Mouse (Mus musculus) left cerebral cortex, adult 2 months (tissue): Measurements from ENCODE around the gene Hist2h2ab. TPM values are rescaled to one million over a fixed set of nuclear protein-coding genes. Genes with fewer than 3 reads are reported as not detected.
"Not testable (repeated sequence)": the region's sequence is repeated elsewhere in the genome, so short reads cannot be mapped to it uniquely, and the experiment has no call there.

ENCODE experiments used
- DNase-seq, 2 experiments: peaks; one replicate each; pipeline ENCODE4 v3.0.0; 2021 to 2022; ENCODE audit warnings: low spot score in 2 of 2, mixed read lengths in 1 of 2; ENCODE audit errors: extremely low spot score in 1 of 2
- H3K27ac ChIP-seq: fragments of 200-600 bp; 2 replicates; pipeline ENCODE4 v1.8.1; 2022
- H3K4me3 ChIP-seq: fragments of 200-600 bp; 2 replicates; pipeline ENCODE4 v1.8.1; 2022
- CTCF ChIP-seq: fragments of 200-600 bp; IDR thresholded peaks from 2 replicates; pipeline ENCODE4 v1.8.1; 2022; ENCODE audit warnings: antibody characterized with exemption, mild to moderate bottlenecking, moderate library complexity
- intact Hi-C: fragments of 180-260 bp; cut with DNase I; formaldehyde crosslinking; loops from one replicate; pipeline ENCODE4 v1.15.1; 2025
- total RNA-seq, 2 experiments: library from RNA; stranded (reverse); gene quantifications; 2 replicates each; pipeline ENCODE4 v1.2.3; 2021

The Hist2h2ab gene
- total RNA-seq, 2 experiments from 2014 or later: 10.4 to 10.8 TPM

DNA sequence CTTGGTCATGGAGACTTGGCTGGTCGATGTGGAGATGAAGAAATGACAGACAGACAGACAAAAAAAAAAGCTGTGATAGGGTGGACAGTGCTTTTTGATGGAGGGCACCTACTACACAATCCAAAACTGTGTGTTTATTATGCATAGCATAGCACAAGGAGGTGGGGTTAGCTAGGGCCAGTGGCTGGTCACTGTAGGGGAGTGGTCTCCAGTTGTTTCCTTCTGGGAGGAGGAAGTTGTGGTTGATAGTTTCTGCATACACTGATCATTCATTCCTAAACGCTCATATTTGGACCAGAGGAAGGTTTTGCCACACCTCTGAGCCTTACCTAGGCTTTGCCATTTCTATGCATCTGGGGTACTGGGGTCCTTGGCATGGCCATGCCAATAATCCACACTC, 10.7 kb downstream of the Hist2h2ab start:
- intact Hi-C loops: no loop called here
- no peak for TF ChIP-seq CTCF
- H3K27ac ChIP-seq: no peak overlapping the region
- no peak overlapping the region for H3K4me3 ChIP-seq
- DNase-seq: no peak

DNA sequence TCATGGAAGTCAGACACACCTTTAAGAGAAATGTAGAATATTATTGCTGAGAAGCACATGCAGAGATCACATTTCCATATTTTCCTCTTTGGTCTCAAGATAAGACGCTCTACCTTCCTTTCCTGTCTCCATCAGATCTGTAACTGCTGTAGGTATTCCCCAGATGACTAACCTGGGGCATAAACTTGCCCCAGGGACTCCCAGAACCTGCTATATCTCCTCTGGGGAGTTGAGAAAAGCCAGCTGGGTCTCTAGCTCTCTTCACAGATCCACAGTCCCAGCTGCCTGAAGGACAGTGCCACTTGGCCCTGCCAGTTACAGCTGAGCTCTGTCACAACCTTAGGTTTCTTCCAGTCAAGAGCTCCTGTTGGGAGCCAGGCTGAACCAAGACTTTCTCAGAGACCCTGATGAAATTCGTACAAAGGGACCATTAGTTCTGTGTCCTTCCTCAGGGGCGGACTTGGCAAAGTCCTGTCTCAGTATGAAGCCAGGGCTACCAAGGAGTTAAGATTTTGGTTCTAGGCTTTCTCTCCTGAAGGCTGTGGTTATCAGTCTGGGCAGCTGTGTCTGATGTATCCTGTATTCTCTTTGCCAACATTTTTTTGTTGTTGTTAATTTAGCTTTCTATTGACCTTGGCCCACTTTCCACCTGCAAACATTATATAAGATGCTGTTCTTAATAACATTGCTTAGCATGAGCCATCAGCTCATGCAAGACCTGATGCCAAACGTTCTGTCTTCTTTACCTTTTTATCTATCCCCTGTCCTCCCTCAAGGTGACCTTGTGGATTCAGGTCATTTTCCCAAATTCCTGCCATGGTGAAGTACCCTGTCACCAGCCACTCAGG, 11.5 kb downstream of the Hist2h2ab start:
- intact Hi-C loops: no loop called here
- no peak overlapping the region for H3K4me3 ChIP-seq
- no peak overlapping the region for H3K27ac ChIP-seq
- DNase-seq: no peak
- TF ChIP-seq CTCF: no peak

DNA sequence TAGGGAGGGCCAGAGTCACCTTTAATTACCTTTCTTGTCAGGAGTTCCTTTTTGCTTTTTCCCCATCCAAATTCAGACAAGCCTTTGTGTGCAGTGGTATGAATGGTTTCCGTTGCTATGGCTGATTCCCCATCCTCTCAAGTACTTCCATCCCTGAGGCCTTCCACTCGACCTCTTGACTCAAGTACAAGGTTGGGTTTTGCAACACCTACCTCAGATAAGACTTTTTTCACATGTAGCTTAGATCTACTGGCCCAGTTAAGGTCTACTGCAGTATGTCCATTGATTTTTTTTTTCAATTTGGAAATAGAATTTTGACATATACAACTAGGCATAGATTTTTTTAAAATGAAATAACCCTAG, 12.1 kb downstream of the Hist2h2ab start:
- TF ChIP-seq CTCF: no peak
- intact Hi-C loops: no loop called here

DNA sequence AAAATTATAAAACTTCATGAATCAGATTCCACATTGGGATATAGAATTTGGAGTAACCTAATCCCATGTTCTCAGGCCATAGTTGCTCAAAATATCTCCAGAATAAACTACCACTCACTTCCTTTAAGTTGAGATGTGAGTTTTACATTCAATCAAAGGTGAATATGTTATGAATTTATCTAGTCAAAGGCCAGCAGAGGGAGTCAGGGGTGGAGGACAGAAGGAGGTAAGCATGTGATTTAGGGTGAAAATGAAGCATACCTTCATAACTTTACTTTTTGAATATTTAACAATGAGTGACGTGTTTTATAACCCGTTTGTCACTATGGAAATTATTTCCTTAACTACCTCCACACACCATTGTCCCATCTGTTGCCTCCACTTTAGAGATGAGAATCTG, 15.2 kb downstream of the Hist2h2ab start:
- intact Hi-C loops: no loop called here
- no peak for DNase-seq
- no peak overlapping the region for H3K4me3 ChIP-seq
- no peak overlapping the region for H3K27ac ChIP-seq
- no peak; the same call in 1 of the 2 replicates for TF ChIP-seq CTCF

More for the DNA sequence above, 12.1 kb downstream of the Hist2h2ab start:
- Histone ChIP-seq H3K4me3 (no peak overlapping the region), H3K27ac (no peak overlapping the region)
- DNase-seq: no peak

DNA sequence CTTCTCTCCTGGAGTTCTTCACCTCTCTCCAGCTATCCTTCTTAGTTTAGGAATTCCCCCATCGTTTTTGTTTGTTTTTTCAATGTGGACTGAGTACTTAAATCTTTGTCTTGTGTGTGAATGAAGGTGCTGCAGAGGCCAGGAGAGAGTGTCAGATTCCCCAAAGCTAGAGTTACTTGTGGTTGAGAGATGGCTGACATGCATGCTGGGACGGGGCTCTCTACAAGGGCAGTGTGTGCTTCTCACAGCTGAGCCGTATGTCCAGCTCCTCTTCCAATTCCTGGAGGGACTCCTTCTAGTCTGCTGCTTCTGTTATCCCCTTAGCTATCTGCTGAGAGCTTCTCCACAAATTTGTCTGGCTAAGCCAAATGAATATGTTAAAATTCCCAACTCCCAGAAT, 16.2 kb downstream of the Hist2h2ab start:
- H3K27ac ChIP-seq: no peak overlapping the region
- intact Hi-C loops: loop anchor here (2.0 kb wide), 1 partner anchor 13 kb away; no protein-coding TSS in a partner anchor
- no peak for DNase-seq

DNA sequence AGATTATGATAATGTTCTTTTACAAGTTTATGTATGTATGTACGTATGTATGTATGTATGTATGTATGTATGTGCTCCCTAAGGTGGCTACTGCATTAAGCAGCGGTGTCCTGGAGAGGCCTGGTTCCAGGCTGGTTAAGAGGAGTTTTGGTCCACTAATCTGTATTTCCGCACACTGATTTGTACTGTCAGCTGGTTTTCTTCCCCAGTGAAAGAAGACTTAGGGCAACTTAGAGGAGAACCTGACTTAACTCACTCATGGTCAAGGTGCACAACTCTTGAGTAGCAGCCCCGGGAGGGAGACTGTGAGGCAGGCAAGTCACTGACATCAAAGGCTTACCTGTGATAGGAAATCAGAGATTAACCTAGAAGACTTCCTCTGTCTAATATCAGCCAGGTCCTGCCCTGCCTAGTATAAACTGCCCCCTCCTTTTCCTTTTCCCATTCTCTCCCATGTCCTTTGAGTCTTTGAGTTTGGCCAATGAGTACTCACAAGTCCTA, 17.2 kb downstream of the Hist2h2ab start:
- TF ChIP-seq CTCF: no peak
- DNase-seq: no peak
- Histone ChIP-seq H3K4me3 (no peak overlapping the region), H3K27ac (no peak overlapping the region)
- intact Hi-C loops: loop anchor here (2.0 kb wide), 1 partner anchor 14 kb away; no protein-coding TSS in a partner anchor

More for the DNA sequence above, 16.2 kb downstream of the Hist2h2ab start:
- no peak overlapping the region for H3K4me3 ChIP-seq
- TF ChIP-seq CTCF: no peak

DNA sequence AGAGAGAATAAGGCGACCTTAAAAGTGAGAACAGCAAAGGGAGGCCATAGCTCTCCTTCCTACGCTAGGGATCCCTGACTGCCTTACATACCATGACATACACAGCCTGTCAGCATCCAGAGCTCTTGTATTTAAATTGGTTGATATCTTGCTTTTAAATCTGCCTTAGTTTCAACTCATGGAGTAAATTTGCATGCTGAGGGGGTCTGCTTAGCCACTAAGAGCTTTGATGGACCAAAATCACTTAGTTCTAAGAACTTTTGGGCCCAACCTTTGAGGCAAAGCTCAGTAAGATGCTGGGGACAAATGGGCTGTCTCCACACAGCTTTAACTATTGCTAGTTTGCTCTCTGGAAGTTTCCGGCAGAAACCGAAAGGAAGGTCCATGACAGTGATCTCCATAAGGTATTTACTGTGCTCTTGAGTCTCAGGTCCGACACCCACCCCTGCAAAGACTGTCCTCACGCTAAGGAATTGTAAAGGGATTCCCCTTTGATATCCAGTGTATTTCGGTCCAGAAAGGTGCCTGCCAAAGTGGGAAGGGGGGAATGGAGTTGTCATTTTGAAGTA, 17.8 kb downstream of the Hist2h2ab start:
- DNase-seq: no peak
- no peak overlapping the region for H3K4me3 ChIP-seq
- no peak for TF ChIP-seq CTCF
- H3K27ac ChIP-seq: no peak overlapping the region
- intact Hi-C loops: loop anchor here (2.0 kb wide), 1 partner anchor 15 kb away; no protein-coding TSS in a partner anchor

DNA sequence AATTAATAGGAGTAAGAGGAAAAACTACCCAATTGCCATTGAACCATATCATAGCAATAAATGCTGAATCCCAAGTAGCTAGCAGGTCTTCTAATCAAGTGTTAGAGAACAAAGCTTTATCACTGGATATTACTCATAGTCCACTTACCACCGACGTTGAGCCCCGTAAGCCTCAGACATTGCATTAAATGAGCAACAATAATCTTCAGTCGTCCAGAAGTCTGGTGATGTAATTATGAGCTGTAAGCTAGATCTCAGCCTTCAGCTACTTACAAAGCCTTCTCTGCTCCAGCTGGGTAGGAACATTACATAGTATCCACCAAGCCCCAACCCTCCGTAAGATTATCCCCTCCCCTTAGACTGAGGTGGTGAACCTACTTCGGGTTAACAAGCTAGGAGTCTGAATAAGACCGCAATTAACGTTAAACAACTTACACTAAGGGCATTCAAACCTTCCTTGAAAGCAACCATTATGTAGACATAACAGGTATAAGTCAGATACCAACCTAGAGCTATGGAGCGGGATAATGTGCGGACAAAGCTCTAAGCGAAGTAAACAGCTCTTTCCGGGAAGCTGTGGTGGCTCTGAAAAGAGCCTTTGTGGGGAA, 18.3 kb downstream of the Hist2h2ab start:
- Histone ChIP-seq H3K27ac (no peak overlapping the region), H3K4me3 (no peak overlapping the region)
- DNase-seq: no peak
- TF ChIP-seq CTCF: no peak
- intact Hi-C loops: loop anchor here (2.0 kb wide), 1 partner anchor 15 kb away; no protein-coding TSS in a partner anchor

DNA sequence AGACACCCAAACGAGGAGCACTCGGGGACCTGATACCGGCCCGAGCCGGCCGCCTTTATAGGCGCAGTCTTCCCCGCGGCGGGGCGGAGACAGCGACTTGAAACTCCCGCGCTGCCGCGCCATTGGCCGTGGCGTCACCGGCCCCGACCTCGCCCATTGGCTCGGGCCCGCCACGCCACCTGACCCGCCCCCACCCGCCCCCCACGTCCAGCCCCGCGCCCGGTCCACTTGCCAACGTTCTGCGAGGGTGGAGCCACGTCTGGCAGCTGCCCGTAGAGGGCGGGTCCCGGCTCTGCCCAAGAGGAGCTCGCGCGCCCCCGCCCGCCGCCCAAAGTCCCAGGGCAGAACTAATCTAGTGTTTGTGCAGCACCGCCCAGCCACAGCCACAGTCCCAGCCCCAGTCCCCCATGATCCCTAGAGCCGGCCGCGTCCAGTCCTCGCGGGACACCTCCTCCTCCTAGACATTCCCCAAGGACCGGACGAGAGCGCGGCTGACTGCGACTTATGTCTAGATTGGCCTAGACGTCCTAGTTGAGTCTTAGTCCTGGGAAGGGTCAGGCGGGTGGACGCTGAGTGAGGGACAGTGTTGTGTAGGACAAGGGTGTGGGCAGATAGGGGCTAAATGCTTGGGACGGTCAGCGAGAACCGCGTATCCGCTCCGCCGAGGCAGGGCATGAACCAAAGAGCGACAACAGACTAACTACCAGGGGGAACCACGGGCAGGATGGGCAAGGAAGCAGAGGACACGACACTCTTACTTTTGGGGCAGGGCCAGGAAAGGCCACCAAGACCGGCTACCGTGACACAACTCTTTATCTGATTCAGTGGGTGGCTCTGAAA, 19.5 kb downstream of the Hist2h2ab start, which contains the start of gene Hist2h3c2:
Gene Hist2h3c2, minus strand, starts transcription at position 174 of the 840 bp plus-strand sequence.
- H3K4me3 ChIP-seq: peak within 1 kb of the TSS; percentile 51
- DNase-seq: peak in 1 of 2 experiments; percentile 38
- intact Hi-C loops: not testable (repeated sequence)
- H3K27ac ChIP-seq: peak within 1 kb of the TSS; percentile 82

DNA sequence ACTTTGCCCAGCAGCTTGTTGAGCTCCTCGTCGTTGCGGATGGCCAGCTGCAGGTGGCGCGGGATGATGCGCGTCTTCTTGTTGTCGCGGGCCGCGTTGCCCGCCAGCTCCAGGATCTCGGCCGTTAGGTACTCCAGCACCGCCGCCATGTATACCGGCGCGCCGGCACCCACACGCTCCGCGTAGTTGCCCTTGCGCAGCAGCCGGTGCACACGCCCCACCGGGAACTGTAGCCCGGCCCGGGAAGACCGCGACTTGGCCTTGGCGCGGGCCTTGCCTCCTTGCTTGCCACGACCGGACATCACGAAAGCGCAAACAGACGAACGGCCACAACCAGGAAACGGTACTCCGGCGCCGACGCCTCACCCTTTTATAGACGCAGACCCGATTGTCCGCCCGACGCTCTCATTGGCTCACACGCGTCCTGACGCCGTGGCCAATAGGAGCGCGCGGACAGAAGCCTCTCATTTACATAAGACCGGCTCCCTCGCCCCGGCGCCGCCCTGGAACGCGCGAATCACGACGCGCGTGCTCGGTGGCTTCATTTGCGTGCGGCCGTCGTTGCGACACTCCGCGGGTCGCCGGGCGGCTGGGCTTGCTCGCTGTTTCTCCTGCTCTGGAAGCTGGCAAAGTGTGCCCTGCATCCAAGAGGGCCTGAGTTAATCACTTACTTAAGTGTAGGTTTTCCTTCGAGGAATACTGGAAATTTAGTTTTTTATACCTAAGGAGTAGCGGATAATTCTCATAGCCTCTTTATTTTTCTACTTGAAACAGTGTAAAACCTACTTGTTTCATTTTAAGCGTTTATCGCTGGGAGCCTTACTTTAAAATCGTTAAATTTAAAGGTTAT, 20.5 kb downstream of the Hist2h2ab start, which contains the start of gene Hist2h2aa2:
Gene Hist2h2aa2, minus strand, starts transcription at position 328 of the 850 bp plus-strand sequence.
- intact Hi-C loops: loop anchor here (1.0 kb wide), 1 partner anchor 23 kb away; the partner anchor contains the start of gene Hist2h4
- peak within 1 kb of the TSS; percentile 94 for H3K27ac ChIP-seq
- peak within 1 kb of the TSS; percentile 51 for H3K4me3 ChIP-seq
- DNase-seq: peak; percentile 95 to 97
